Mouse (Mus musculus) midbrain, embryonic 10.5 days (tissue): ENCODE data around the gene Polr2l. TPM values are rescaled to one million over a fixed set of nuclear protein-coding genes. Genes with fewer than 3 reads are reported as not detected.

Experiments used
- DNase-seq: peaks from one replicate; pipeline ENCODE4 v3.0.0-alpha.2; 2017; ENCODE audit warnings: low spot score
- H3K27ac ChIP-seq: fragments of 300-500 bp; sonication (generic); replicated peaks from 2 replicates; pipeline ENCODE4 v1.5.1; 2016; ENCODE audit warnings: mild to moderate bottlenecking
- H3K27me3 ChIP-seq: fragments of 300-500 bp; sonication (generic); 2 replicates; pipeline ENCODE4 v1.6.1; 2016; ENCODE audit warnings: low read depth, mild to moderate bottlenecking; ENCODE audit not compliant: poor library complexity, severe bottlenecking
- H3K36me3 ChIP-seq: fragments of 300-500 bp; sonication (generic); 2 replicates; pipeline ENCODE4 v1.6.1; 2016; ENCODE audit warnings: mild to moderate bottlenecking, moderate library complexity
- H3K4me1 ChIP-seq: fragments of 300-500 bp; sonication (generic); 2 replicates; pipeline ENCODE4 v1.6.1; 2016
- H3K4me3 ChIP-seq: fragments of 300-500 bp; sonication (generic); 2 replicates; pipeline ENCODE4 v1.5.1; 2016; ENCODE audit warnings: mild to moderate bottlenecking, moderate library complexity
- H3K9me3 ChIP-seq: fragments of 300-500 bp; sonication (generic); replicated peaks from 2 replicates; pipeline ENCODE4 v1.6.1; 2016; ENCODE audit warnings: mild to moderate bottlenecking
- WGBS: fragments of 180-500 bp; shearing (Covaris S2); methylation state at CpG from one replicate; pipeline ENCODE4 v1.1.7; 2016; 5-methylcytosine and 5-hydroxymethylcytosine counted together
- polyA plus RNA-seq: library from polyadenylated mRNA; unstranded; fragments of >200 nt; fragmentation: Nextera tagmentation; extraction: Ambion mirVana; gene quantifications from 2 replicates; pipeline ENCODE4 v1.2.1, GENCODE M21; 2016

The Polr2l gene
- polyA plus RNA-seq, 1 experiment from 2014 or later: 85.0 TPM

GRCm38 (mm10) chr7:141436523-141436892, 38.4 kb downstream of the Polr2l start:
- DNase-seq: no peak
- H3K4me1 ChIP-seq: peaks cover 73% of the 10 kb centered on the region
- no peaks in the 10 kb centered on the region for H3K9me3 ChIP-seq
- H3K27ac ChIP-seq: peak overlapping the region; percentile 89
- WGBS: 58% methylated on average over 2 of the region's 2 CpGs
- H3K27me3 ChIP-seq: no peaks in the 10 kb centered on the region
- H3K4me3 ChIP-seq: peak overlapping the region; percentile 72
- peaks cover 65% of the 10 kb centered on the region for H3K36me3 ChIP-seq

- peaks cover 65% of the 10 kb centered on the region for H3K36me3 ChIP-seq
- no peaks in the 10 kb centered on the region for H3K9me3 ChIP-seq
These were observed 38.9 kb downstream of the Polr2l start for GRCm38 (mm10) chr7:141435856-141436522.

GRCm38 (mm10) chr7:141435129-141435855, 39.6 kb downstream of the Polr2l start:
- Histone ChIP-seq H3K36me3 (peaks cover 65% of the 10 kb centered on the region), H3K4me3 (peak overlapping the region; percentile 72), H3K9me3 (no peaks in the 10 kb centered on the region), H3K27me3 (no peaks in the 10 kb centered on the region), H3K27ac (peak overlapping the region; percentile 86), H3K4me1 (peaks cover 67% of the 10 kb centered on the region)
- peak; percentile 62 for DNase-seq
- 4% methylated on average over 17 of the region's 17 CpGs for WGBS

More at GRCm38 (mm10) chr7:141435856-141436522, 38.9 kb downstream of the Polr2l start:
- H3K4me3 ChIP-seq: peak overlapping the region; percentile 72
- H3K27me3 ChIP-seq: no peaks in the 10 kb centered on the region
- peak overlapping the region; percentile 89 for H3K27ac ChIP-seq
- WGBS: 71% methylated on average over 9 of the region's 9 CpGs
- DNase-seq: no peak
- H3K4me1 ChIP-seq: peaks cover 70% of the 10 kb centered on the region

DNA sequence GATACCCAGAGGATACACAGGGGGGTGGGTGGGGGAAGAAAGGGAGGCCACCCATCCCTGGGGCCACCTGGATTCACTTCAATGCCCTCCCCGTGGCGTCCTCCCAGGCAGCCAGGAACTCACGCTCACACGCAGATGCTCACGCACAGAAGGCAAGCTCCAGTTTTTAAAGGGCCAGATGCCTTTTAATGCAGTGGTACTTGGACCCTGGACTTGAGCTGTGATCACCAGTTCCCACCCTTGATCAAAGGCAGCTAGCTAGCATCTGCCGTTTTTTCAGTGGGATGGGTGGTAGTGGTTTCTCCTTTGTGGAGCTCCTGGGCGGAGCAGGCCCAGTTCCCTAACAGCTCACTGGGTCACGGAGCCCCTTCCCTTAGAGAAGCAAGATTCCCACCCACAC, 40.5 kb downstream of the Polr2l start:
- WGBS: 14% methylated on average over 8 of the region's 8 CpGs
- peak overlapping the region; percentile 86 for H3K27ac ChIP-seq
- H3K4me3 ChIP-seq: peak overlapping the region; percentile 72
- no peaks in the 10 kb centered on the region for H3K27me3 ChIP-seq
- H3K9me3 ChIP-seq: no peaks in the 10 kb centered on the region
- peaks cover 60% of the 10 kb centered on the region for H3K36me3 ChIP-seq
- DNase-seq: peak; percentile 62
- H3K4me1 ChIP-seq: peaks cover 75% of the 10 kb centered on the region

GRCm38 (mm10) chr7:141433517-141434400, 41.2 kb downstream of the Polr2l start:
- H3K4me1 ChIP-seq: peaks cover 82% of the 10 kb centered on the region
- H3K27me3 ChIP-seq: 0 out of 2 replicates have a peak, but pooled peaks cover under 1% of the 10 kb centered on the region
- peaks cover 53% of the 10 kb centered on the region for H3K36me3 ChIP-seq
- no peak for DNase-seq
- peak overlapping the region; percentile 72 for H3K4me3 ChIP-seq
- WGBS: 76% methylated on average over 15 of the region's 15 CpGs
- no peaks in the 10 kb centered on the region for H3K9me3 ChIP-seq
- H3K27ac ChIP-seq: peak overlapping the region; percentile 86

DNA sequence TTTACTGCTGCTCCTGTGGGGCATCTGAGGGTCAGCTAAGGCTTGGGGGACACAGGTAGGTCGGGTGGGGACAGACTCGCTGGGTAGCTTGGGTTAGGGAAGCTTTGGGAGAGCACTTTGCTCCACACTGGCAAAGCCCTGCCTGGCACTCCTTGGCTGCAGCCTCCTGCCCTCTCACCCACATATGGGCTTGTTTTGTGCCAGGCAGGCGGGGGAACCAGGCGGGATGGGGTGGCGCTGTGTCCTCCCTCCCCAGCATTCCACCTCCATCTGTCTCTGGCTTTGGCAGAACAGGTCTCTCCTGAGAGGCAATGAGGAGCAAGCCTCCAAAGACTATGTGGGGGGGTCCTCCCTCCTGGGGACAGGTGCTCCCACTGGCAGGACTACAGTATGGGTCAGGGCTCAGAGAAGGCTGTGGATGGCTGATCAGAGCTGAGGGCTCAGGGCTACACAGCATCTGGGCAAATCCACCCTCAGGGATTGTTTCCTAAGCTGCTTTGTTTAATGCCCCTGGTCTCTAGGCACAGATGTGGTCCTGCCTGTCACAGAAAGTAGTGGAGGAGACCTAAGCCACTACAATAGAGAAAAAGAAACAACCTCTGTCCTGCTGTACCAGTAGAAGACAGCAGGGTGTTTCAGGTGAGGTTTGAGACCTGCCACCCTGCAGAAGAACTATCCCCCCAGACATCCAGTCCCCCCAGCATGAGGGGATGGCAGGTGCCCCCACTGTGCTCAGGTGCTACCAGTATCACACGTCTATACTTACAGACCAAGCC, 42.0 kb downstream of the Polr2l start:
- WGBS: 89% methylated on average over 6 of the region's 6 CpGs
- Histone ChIP-seq H3K4me1 (peaks cover 88% of the 10 kb centered on the region), H3K9me3 (no peaks in the 10 kb centered on the region), H3K4me3 (peak overlapping the region; percentile 72; the same call in 1 of the 2 replicates), H3K36me3 (peaks cover 44% of the 10 kb centered on the region), H3K27me3 (peaks cover 9% of the 10 kb centered on the region; the same call in 1 of the 2 replicates), H3K27ac (0 out of 2 replicates have a peak overlapping the region, but pooled peaks have one; percentile 10)
- no peak for DNase-seq

- no peak overlapping the region for H3K4me3 ChIP-seq
- peaks cover 39% of the 10 kb centered on the region for H3K36me3 ChIP-seq
- H3K27ac ChIP-seq: no peak overlapping the region
- 90% methylated on average over 8 of the region's 8 CpGs for WGBS
- H3K4me1 ChIP-seq: peaks cover 80% of the 10 kb centered on the region
- no peak for DNase-seq
- no peaks in the 10 kb centered on the region for H3K9me3 ChIP-seq
- H3K27me3 ChIP-seq: peaks cover 9% of the 10 kb centered on the region; the same call in 1 of the 2 replicates
These were observed 42.7 kb downstream of the Polr2l start for GRCm38 (mm10) chr7:141432186-141432611.

DNA sequence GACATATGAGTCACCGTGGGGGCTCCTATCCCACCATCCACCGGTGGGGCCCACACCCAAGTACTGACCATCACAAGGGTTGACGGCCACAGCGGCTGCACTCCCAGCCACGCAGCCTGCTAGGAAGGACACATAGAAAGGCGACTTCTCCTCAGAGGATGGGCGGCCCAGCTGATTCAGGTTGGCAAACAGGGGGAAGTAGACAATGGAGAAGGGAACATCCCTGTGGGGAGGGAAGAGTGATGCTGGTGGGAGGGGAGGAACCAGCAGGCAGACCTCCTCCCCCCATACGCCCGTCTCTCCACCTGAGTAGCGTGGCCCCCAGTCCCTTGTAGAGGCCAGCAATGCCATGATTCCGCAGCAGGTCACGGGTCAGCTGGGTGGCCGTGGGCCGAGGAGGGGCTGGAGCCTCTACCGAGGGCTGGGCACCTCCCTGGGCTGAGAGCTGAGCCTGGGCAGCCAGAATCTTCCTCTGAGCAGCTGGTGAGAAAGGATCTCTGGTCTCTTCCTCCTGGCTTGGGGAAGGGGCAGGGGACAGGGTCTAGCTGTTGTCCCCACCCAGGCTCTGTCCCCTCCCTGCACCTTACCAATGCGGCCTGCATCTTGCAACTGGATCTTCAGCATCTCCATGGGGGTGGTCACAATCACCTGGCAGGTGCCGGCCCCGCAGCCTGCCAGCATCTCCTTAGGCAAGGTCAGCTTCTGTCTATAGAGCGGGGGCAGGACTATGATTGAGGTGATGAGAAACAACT, 43.3 kb downstream of the Polr2l start:
- peaks cover 12% of the 10 kb centered on the region; the same call in 1 of the 2 replicates for H3K27me3 ChIP-seq
- 94% methylated on average over 19 of the region's 19 CpGs for WGBS
- H3K4me3 ChIP-seq: no peak overlapping the region
- H3K4me1 ChIP-seq: peaks cover 74% of the 10 kb centered on the region
- DNase-seq: no peak
- no peaks in the 10 kb centered on the region for H3K9me3 ChIP-seq
- H3K27ac ChIP-seq: no peak overlapping the region
- peaks cover 39% of the 10 kb centered on the region for H3K36me3 ChIP-seq

- Histone ChIP-seq H3K4me1 (peaks cover 65% of the 10 kb centered on the region), H3K9me3 (no peaks in the 10 kb centered on the region), H3K36me3 (peaks cover 39% of the 10 kb centered on the region), H3K27me3 (peaks cover 15% of the 10 kb centered on the region; the same call in 1 of the 2 replicates), H3K27ac (no peak overlapping the region), H3K4me3 (no peak overlapping the region)
- WGBS: 93% methylated on average over 9 of the region's 9 CpGs
- no peak for DNase-seq
These were observed 44.2 kb downstream of the Polr2l start for GRCm38 (mm10) chr7:141430585-141431240.

DNA sequence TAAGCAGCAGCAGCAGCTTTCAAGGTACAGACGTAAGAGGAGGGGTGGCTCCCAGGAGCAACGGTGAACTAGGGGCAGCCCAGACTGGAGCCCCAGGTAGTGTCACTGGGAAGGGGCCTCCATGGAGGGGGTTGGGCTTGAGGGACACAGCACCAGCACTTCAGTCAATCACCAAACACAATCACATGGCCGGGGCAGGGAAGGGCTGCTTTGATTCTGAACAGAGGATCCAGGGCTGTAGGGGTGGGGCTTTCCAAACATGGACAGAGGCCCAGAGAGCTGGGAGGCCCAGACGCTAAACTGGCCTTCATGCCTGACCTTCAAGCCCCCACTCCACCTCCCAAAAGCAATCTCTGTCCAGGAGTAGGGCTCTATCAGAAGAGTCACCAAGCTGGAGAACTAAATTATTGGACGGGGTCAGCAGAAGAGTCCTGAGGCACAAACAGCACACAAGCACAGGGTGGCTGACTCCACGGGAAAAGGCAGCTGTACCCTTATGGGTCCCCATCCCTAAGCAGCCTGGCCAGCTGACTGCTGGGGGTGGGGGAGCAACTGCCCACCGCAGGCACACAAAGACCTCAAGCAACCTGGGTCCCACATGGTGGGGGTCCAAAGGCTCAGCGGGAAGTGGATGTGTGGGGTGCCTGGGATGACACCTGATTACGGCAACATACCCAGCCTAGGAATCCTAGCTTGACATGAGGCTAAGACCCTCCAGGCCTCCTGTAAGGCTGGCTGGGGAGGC, 44.9 kb downstream of the Polr2l start:
- DNase-seq: no peak
- no peaks in the 10 kb centered on the region for H3K9me3 ChIP-seq
- peaks cover 15% of the 10 kb centered on the region; the same call in 1 of the 2 replicates for H3K27me3 ChIP-seq
- peak overlapping the region; percentile 68; the same call in 1 of the 2 replicates for H3K27ac ChIP-seq
- H3K4me3 ChIP-seq: peak overlapping the region; percentile 55; the same call in 1 of the 2 replicates
- H3K4me1 ChIP-seq: peaks cover 58% of the 10 kb centered on the region
- WGBS: 67% methylated on average over 9 of the region's 9 CpGs
- peaks cover 39% of the 10 kb centered on the region for H3K36me3 ChIP-seq
